Mouse (Mus musculus) hindbrain, embryonic 14.5 days (tissue): ENCODE measurements around the gene Vldlr. TPM values are rescaled to one million over a fixed set of nuclear protein-coding genes. Genes with fewer than 3 reads are reported as not detected.

Source experiments
- ATAC-seq: fragments of 200-750 bp; cut with Nextera tagmentation; 2 replicates; pipeline ENCODE4 v1.8.0; 2017; ENCODE audit warnings: moderate number of reproducible peaks, mild to moderate bottlenecking, moderate TSS enrichment, moderate library complexity; ENCODE audit not compliant: low FRiP score
- DNase-seq: peaks from one replicate; pipeline ENCODE4 v3.0.0-alpha.2; 2015; ENCODE audit warnings: low spot score
- H3K27ac ChIP-seq: fragments of 300-500 bp; sonication (generic); 2 replicates; pipeline ENCODE4 v1.5.1; 2014; ENCODE audit warnings: mild to moderate bottlenecking, moderate library complexity
- H3K27me3 ChIP-seq: fragments of 300-500 bp; sonication (generic); 2 replicates; pipeline ENCODE4 v1.6.1; 2014; ENCODE audit warnings: mild to moderate bottlenecking, low read length, mixed read lengths; ENCODE audit not compliant: control insufficient read depth, insufficient read depth
- H3K36me3 ChIP-seq: fragments of 300-500 bp; sonication (generic); replicated peaks from 2 replicates; pipeline ENCODE4 v1.6.1; 2014; ENCODE audit not compliant: control insufficient read depth, insufficient read depth
- H3K4me1 ChIP-seq: fragments of 300-500 bp; sonication (generic); replicated peaks from 2 replicates; pipeline ENCODE4 v1.6.1; 2014; ENCODE audit warnings: antibody characterized with exemption, low read length, mixed read lengths; ENCODE audit not compliant: control insufficient read depth, insufficient read depth
- H3K4me2 ChIP-seq: fragments of 300-500 bp; sonication (generic); replicated peaks from 2 replicates; pipeline ENCODE4 v1.6.1; 2014; ENCODE audit warnings: mild to moderate bottlenecking, moderate library complexity
- H3K4me3 ChIP-seq: fragments of 300-500 bp; sonication (generic); replicated peaks from 2 replicates; pipeline ENCODE4 v1.5.1; 2014; ENCODE audit warnings: mild to moderate bottlenecking, low read length
- H3K9ac ChIP-seq: fragments of 300-500 bp; sonication (generic); 2 replicates; pipeline ENCODE4 v1.6.1; 2014
- H3K9me3 ChIP-seq: fragments of 300-500 bp; sonication (generic); 2 replicates; pipeline ENCODE4 v1.6.1; 2016; ENCODE audit warnings: low read length; ENCODE audit not compliant: control insufficient read depth
- WGBS: fragments of 180-500 bp; shearing (Covaris S2); extraction: QIAGEN DNeasy Blood & Tissue Kit; methylation state at CpG from one replicate; pipeline ENCODE4 v1.1.7; 2014; 5-methylcytosine and 5-hydroxymethylcytosine counted together
- polyA plus RNA-seq: library from polyadenylated mRNA; unstranded; fragments of >200 nt; fragmentation: Nextera tagmentation; extraction: Ambion mirVana; gene quantifications from 2 replicates; pipeline ENCODE4 v1.2.1, GENCODE M21; 2014

Gene Vldlr
- polyA plus RNA-seq: 28.9 and 31.7 TPM in 2 replicates

DNA sequence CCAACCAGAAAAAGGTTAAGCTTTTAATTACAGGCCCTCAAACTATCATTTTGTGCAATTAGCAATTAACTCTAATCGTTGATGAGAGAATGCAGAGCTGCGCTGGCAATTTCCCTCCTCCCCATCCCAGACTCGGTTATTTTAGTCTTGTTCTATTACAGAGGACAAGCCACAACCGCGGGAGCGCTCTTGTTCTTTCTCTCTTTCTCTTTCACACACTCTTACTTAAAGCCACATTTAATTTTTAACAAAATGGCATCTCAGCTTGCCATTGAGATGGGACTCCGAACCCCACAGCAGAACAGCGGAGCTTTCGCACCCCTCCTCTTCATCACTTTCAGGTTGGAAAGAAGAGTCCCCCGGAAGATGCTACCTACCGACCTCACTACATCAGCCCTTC is at the start of gene Vldlr:
Gene Vldlr (plus strand): TSS at position 167 of the 400 bp plus-strand sequence.
- Histone ChIP-seq H3K4me3 (peak within 1 kb of the TSS; percentile 92), H3K36me3 (no peaks in the 10 kb centered on the region), H3K4me2 (peak within 1 kb of the TSS; percentile 95), H3K9ac (peak within 1 kb of the TSS; percentile 93), H3K27me3 (0 out of 2 replicates have a peak, but pooled peaks cover 7% of the 10 kb centered on the region), H3K9me3 (no peaks in the 10 kb centered on the region), H3K27ac (peak within 1 kb of the TSS; percentile 94), H3K4me1 (peaks cover 16% of the 10 kb centered on the region)
- WGBS: 2% methylated on average over 11 of the region's 11 CpGs
- ATAC-seq (no peak), DNase-seq (peak; percentile 65)

DNA sequence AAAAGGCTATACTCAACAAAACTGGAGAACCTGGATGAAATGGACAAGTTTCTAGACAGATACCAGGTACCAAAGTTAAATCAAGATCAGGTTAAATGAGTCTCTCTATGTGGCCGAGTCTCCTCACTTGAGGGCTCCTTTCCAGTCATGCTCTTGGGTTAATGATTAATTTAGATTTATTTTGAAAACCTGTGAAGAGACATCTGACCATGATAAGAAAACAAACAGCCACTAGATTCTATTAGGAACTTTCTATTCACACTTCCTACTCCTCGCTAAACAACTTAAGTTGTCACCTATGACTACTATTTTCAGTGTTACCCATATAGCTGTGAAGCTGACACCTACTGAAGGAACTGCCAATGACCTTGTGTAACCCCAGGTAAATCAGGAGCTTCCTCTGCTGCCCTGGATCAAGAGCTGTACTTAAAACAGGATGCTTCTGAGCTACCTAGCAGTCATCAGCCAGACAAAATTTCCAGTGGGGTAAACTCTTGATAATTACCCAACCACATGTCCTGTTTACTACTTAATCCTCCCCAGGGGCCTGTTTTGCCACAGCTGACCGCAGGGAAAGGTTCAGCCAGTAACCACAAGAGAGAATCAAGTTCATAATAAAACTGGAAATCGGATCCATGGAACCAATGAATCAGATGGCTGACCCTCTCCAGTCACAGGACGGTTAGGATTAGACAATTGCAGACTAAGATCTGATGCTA is 48.5 kb upstream of the Vldlr start:
- H3K27ac ChIP-seq: no peak overlapping the region
- 84% methylated on average over 5 of the region's 5 CpGs for WGBS
- no peaks in the 10 kb centered on the region for H3K36me3 ChIP-seq
- H3K9ac ChIP-seq: no peak overlapping the region
- H3K4me2 ChIP-seq: no peak overlapping the region
- H3K27me3 ChIP-seq: no peaks in the 10 kb centered on the region
- no peak overlapping the region for H3K4me3 ChIP-seq
- DNase-seq: no peak
- no peaks in the 10 kb centered on the region for H3K9me3 ChIP-seq
- H3K4me1 ChIP-seq: no peaks in the 10 kb centered on the region
- ATAC-seq: no peak

DNA sequence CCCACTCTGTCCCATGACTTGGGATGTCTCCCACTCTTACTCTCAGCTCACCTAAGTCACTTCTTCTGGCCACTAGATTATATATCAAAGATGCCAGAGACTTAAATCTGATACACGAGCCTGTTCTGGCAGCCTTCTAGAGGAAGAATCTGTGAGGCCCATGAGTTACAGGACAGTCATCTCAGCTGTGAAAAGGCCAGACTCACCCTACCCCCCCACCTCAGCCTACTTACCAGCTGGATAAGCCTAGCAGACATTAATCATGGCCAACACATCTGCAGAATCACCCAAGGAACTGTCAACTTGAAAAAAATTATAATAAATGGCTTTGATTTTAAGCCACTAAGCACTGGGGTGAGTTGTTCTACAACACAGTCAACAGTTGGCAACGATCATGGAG is 42.4 kb upstream of the Vldlr start:
- no peaks in the 10 kb centered on the region for H3K4me1 ChIP-seq
- no peak overlapping the region for H3K4me2 ChIP-seq
- WGBS: 71% methylated on average over 2 of the region's 2 CpGs
- no peaks in the 10 kb centered on the region for H3K27me3 ChIP-seq
- no peaks in the 10 kb centered on the region for H3K36me3 ChIP-seq
- H3K9ac ChIP-seq: no peak overlapping the region
- H3K9me3 ChIP-seq: no peaks in the 10 kb centered on the region
- no peak for DNase-seq
- H3K27ac ChIP-seq: no peak overlapping the region
- no peak overlapping the region for H3K4me3 ChIP-seq
- ATAC-seq: no peak

DNA sequence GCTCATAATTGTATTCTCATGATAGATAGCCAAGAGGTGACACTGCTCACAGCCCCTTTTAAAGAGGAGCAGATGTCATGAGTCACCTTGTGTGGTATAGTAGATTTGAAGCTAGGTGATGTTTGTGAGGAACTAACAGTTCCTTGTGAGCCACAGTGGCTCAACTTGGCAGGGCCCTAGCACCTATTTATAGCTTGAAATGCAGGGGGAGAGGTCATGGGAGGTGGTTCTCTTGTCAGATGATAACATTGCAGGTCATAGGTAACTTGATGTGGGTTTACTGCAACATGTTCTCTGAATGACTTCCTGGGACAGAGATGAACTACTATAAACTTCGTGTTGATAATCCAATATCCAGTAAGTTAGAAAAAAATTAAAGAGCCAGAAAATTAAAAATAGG is 40.7 kb upstream of the Vldlr start:
- no peaks in the 10 kb centered on the region for H3K27me3 ChIP-seq
- WGBS: 90% methylated on average over 1 of the region's 1 CpGs
- no peaks in the 10 kb centered on the region for H3K4me1 ChIP-seq
- no peaks in the 10 kb centered on the region for H3K9me3 ChIP-seq
- no peak overlapping the region for H3K4me3 ChIP-seq
- H3K27ac ChIP-seq: no peak overlapping the region
- H3K4me2 ChIP-seq: no peak overlapping the region
- no peaks in the 10 kb centered on the region for H3K36me3 ChIP-seq
- DNase-seq (no peak), ATAC-seq (no peak)
- H3K9ac ChIP-seq: no peak overlapping the region

DNA sequence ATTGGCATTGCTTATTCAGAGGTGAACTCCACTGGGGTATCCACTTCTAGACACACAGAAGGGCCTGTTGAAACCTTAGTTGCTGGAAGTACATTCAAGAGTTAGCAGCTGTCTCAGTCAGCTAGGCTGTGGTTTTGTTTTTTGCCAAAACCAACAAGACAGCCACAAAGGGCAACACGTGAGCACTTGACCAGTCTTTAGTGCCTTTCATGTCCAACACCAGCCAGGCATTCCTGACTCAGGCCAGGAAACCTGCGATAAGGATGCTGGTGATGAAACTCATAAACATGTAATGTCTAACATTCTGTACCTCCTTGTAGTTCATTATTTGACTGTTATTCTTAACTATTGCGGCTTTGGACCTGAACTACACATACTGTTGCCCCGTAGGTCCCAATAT is 39.7 kb upstream of the Vldlr start:
- Histone ChIP-seq H3K27ac (no peak overlapping the region), H3K4me3 (no peak overlapping the region), H3K27me3 (no peaks in the 10 kb centered on the region), H3K4me2 (no peak overlapping the region), H3K36me3 (no peaks in the 10 kb centered on the region), H3K9me3 (no peaks in the 10 kb centered on the region), H3K4me1 (no peaks in the 10 kb centered on the region), H3K9ac (no peak overlapping the region)
- WGBS: 88% methylated on average over 4 of the region's 4 CpGs
- ATAC-seq (no peak), DNase-seq (no peak)

DNA sequence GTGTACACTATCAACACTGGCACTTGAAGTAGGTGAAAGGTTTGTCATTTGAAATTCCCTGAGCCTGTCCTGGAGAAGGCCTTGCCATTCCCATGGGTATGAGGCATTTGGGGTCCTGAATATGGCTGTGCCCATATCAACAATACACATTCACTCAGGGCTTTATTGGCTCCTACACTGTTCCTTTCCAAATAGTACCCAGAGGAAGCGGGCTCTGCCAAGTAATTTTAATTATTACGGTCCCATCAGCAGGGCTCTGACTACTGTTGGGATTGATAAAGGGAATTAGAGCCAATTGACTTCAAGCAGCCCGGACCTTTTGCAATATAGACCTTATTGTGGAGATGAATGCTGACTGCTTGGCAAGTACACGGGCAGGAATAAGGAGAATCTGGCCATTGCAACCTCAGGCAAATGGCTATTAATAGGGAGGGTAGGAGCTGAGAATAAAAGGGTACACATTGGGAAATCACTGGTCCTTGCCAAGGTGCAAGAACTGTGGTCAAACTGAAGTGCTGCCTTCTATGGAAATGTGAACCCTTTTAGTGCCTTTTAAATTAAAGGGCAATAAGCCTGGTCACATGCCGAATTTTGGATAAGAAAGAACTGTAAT is 38.0 kb upstream of the Vldlr start:
- Histone ChIP-seq H3K4me1 (no peaks in the 10 kb centered on the region), H3K9me3 (no peaks in the 10 kb centered on the region), H3K9ac (no peak overlapping the region), H3K27ac (no peak overlapping the region), H3K27me3 (no peaks in the 10 kb centered on the region), H3K4me3 (no peak overlapping the region), H3K36me3 (no peaks in the 10 kb centered on the region), H3K4me2 (no peak overlapping the region)
- ATAC-seq (peak; percentile 8; the same call in 1 of the 2 replicates), DNase-seq (no peak)
- 61% methylated on average over 5 of the region's 5 CpGs for WGBS

DNA sequence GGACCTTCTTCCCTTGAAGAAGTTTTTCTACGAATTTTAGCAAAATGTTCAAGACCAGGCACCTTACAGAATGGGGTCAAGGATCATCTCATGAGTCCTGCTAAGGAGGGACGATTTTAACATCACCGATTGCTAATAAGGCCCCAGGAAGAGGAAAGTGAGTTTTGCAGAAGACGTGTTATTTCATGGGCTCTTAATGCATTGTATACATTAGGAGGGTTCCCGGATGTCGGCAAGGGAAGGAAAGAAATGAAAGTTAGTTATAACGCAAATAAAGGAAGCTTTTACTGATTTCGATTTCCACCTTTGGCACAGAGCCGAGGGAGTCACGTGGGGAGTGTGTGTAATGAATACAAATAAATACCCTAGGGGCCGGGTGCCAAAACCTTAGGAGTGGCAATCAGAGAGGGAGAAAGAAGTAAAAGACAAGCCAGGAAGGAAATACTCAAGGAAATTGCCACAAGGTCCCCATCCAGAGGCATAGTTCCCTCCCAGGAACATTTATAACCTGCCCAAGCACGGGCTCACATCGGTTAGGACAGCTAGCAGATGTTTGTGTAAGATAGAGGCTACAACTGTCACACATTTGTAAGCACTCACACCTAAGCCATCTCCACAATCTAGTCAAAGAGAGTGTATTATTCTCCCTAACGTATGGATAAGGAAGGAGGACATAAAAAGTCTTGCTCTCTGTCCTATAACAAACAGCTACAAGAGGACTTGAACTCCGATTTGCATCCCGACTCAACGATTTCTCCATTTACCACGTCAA is 35.7 kb upstream of the Vldlr start:
- no peak overlapping the region for H3K4me2 ChIP-seq
- ATAC-seq: no peak

DNA sequence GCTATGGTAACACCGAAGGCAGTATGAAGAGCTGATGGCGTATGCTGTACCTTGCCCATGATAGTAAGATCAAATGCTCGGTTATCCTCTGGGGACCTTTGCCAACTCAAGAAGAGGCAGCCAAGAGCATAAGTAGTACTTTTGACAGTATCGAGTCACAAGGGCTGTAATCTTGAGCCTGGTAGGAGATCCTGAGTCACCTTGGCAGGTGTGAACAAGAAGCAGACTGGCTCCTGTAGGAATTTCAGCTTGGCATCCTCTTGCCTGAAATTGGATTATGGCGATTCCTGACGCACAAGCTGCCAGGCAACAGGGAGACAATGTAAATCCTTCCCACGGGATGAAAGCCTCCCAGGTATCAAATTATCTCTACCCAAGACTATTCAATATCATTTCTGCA is 32.8 kb upstream of the Vldlr start:
- H3K4me3 ChIP-seq: no peak overlapping the region
- H3K9ac ChIP-seq: no peak overlapping the region
- H3K4me1 ChIP-seq: no peaks in the 10 kb centered on the region
- no peaks in the 10 kb centered on the region for H3K9me3 ChIP-seq
- ATAC-seq (no peak), DNase-seq (no peak)
- H3K27ac ChIP-seq: no peak overlapping the region
- no peaks in the 10 kb centered on the region for H3K27me3 ChIP-seq
- H3K36me3 ChIP-seq: no peaks in the 10 kb centered on the region
- H3K4me2 ChIP-seq: no peak overlapping the region
- 89% methylated on average over 7 of the region's 7 CpGs for WGBS

More for the DNA sequence above, 35.7 kb upstream of the Vldlr start:
- no peaks in the 10 kb centered on the region for H3K4me1 ChIP-seq
- no peak overlapping the region for H3K27ac ChIP-seq
- no peaks in the 10 kb centered on the region for H3K36me3 ChIP-seq
- no peaks in the 10 kb centered on the region for H3K27me3 ChIP-seq
- no peaks in the 10 kb centered on the region for H3K9me3 ChIP-seq
- no peak overlapping the region for H3K9ac ChIP-seq
- WGBS: 76% methylated on average over 18 of the region's 18 CpGs
- no peak overlapping the region for H3K4me3 ChIP-seq
- DNase-seq: peak; percentile 66

DNA sequence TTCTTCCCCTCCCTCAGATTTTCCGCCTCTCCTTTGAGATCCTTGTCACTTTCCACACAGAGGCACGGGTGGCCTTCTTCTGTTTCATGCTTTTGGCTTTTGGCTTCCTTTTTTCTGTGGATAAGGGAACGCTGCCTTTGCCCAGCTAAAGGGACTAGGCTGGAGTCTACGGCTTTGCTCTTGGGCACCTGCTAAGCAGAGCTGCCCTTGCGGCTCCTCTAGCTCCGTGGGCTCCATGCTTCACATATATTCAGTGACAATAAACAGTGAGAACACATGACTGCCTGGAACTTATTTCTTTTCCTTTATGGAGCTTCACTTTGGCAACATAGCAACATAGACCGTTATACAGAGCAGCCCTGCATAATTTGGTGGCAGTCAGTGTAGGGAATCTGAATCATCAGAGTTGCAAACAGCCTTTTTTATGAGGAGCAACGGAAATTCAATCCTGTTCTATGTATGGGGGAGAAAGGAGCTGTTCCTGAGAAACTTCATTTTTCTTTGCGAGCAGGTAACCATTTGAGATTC is 12.5 kb upstream of the Vldlr start:
- no peak overlapping the region for H3K4me2 ChIP-seq
- 81% methylated on average over 9 of the region's 9 CpGs for WGBS
- H3K27ac ChIP-seq: no peak overlapping the region
- H3K9ac ChIP-seq: no peak overlapping the region
- no peaks in the 10 kb centered on the region for H3K4me1 ChIP-seq
- DNase-seq (no peak), ATAC-seq (no peak)
- H3K27me3 ChIP-seq: no peaks in the 10 kb centered on the region
- H3K36me3 ChIP-seq: no peaks in the 10 kb centered on the region
- H3K4me3 ChIP-seq: no peak overlapping the region
- H3K9me3 ChIP-seq: no peaks in the 10 kb centered on the region
